Mouse (Mus musculus) spleen, adult 2 months (tissue): ENCODE data around the gene Fgf12. TPM values are rescaled to one million over a fixed set of nuclear protein-coding genes. Genes with fewer than 3 reads are reported as not detected.

ENCODE experiments used
- DNase-seq, 2 experiments: peaks; one replicate each; pipeline versions ENCODE4 v3.0.0 to v3.0.0-alpha.2; 2012 to 2021; ENCODE audit warnings: low spot score in 2 of 2, low read depth in 1 of 2
- H3K27ac ChIP-seq: fragments of 200-500 bp; 2 replicates; pipeline ENCODE4 v1.5.1; 2012; ENCODE audit warnings: low read length, inconsistent platforms; ENCODE audit not compliant: insufficient read depth
- H3K27me3 ChIP-seq: fragments of 200-500 bp; 2 replicates; pipeline ENCODE4 v1.6.1; 2012; ENCODE audit warnings: mild to moderate bottlenecking, moderate library complexity, low read length, inconsistent platforms; ENCODE audit not compliant: control insufficient read depth, insufficient read depth
- H3K36me3 ChIP-seq: fragments of 200-500 bp; 2 replicates; pipeline ENCODE4 v1.6.1; 2012; ENCODE audit warnings: mild to moderate bottlenecking, low read length, inconsistent platforms; ENCODE audit not compliant: control insufficient read depth, insufficient read depth
- H3K4me1 ChIP-seq: fragments of 200-500 bp; 2 replicates; pipeline ENCODE4 v1.6.1; 2011; ENCODE audit warnings: inconsistent platforms; ENCODE audit not compliant: control insufficient read depth, insufficient read depth, insufficient read length
- H3K4me3 ChIP-seq: fragments of 200-500 bp; 2 replicates; pipeline ENCODE4 v1.5.1; 2011; ENCODE audit warnings: mild to moderate bottlenecking, inconsistent platforms; ENCODE audit not compliant: insufficient read depth, insufficient read length; ENCODE audit errors: extremely low read depth
- CTCF ChIP-seq: fragments of 200-500 bp; IDR thresholded peaks from 2 replicates; pipeline ENCODE4 v1.5.1; 2011; ENCODE audit warnings: mild to moderate bottlenecking, inconsistent platforms; ENCODE audit not compliant: insufficient read depth, insufficient read length, insufficient replicate concordance; ENCODE audit errors: extremely low read depth
- POLR2A ChIP-seq: fragments of 200-500 bp; IDR thresholded peaks from 2 replicates; pipeline ENCODE4 v1.6.1; 2011; ENCODE audit warnings: low read depth, low read length, inconsistent platforms
- WGBS: fragments of 180-500 bp; shearing (Covaris S2); methylation state at CpG from one replicate; pipeline ENCODE4 v1.1.7; 2018; 5-methylcytosine and 5-hydroxymethylcytosine counted together
- polyA plus RNA-seq: library from polyadenylated mRNA; depleted of rRNA; stranded (reverse); fragments of >200 nt; gene quantifications from 2 replicates; pipeline ENCODE4 v1.2.3, GENCODE M21; 2012

Fgf12 gene
- polyA plus RNA-seq, 1 experiment: not detected

- Histone ChIP-seq H3K36me3 (no peaks in the 10 kb centered on the region), H3K4me1 (no peaks in the 10 kb centered on the region), H3K27me3 (no peaks in the 10 kb centered on the region), H3K27ac (no peak overlapping the region), H3K4me3 (no peak overlapping the region)
- TF ChIP-seq CTCF (no peak), POLR2A (no peak)
- DNase-seq: no peak
- 86% methylated on average over 3 of the region's 3 CpGs for WGBS
Measured at GRCm38 (mm10) chr16:28484920-28485319, 267.9 kb downstream of the Fgf12 start.

- TF ChIP-seq CTCF (no peak), POLR2A (no peak)
- Histone ChIP-seq H3K36me3 (no peaks in the 10 kb centered on the region), H3K27ac (no peak overlapping the region), H3K4me1 (no peaks in the 10 kb centered on the region), H3K4me3 (no peak overlapping the region), H3K27me3 (no peaks in the 10 kb centered on the region)
- WGBS: 86% methylated on average over 2 of the region's 2 CpGs
- DNase-seq: no peak
Measured at GRCm38 (mm10) chr16:28479022-28479421, 273.8 kb downstream of the Fgf12 start.

GRCm38 (mm10) chr16:28476651-28477050 is 276.2 kb downstream of the Fgf12 start:
- Histone ChIP-seq H3K36me3 (no peaks in the 10 kb centered on the region), H3K4me1 (no peaks in the 10 kb centered on the region), H3K27me3 (no peaks in the 10 kb centered on the region), H3K4me3 (no peak overlapping the region), H3K27ac (no peak overlapping the region)
- 96% methylated on average over 4 of the region's 4 CpGs for WGBS
- DNase-seq: no peak
- TF ChIP-seq CTCF (no peak), POLR2A (no peak)

GRCm38 (mm10) chr16:28475553-28475952 is 277.3 kb downstream of the Fgf12 start:
- 68% methylated on average over 1 of the region's 1 CpGs for WGBS

GRCm38 (mm10) chr16:28454821-28455220 is 298.0 kb downstream of the Fgf12 start:
- DNase-seq: no peak
- Histone ChIP-seq H3K27me3 (no peaks in the 10 kb centered on the region), H3K36me3 (no peaks in the 10 kb centered on the region), H3K4me1 (no peaks in the 10 kb centered on the region), H3K4me3 (no peak overlapping the region), H3K27ac (no peak overlapping the region)
- 77% methylated on average over 3 of the region's 3 CpGs for WGBS
- TF ChIP-seq CTCF (no peak), POLR2A (no peak)

More at GRCm38 (mm10) chr16:28475553-28475952, 277.3 kb downstream of the Fgf12 start:
- Histone ChIP-seq H3K36me3 (no peaks in the 10 kb centered on the region), H3K4me3 (no peak overlapping the region), H3K27me3 (no peaks in the 10 kb centered on the region), H3K27ac (no peak overlapping the region), H3K4me1 (no peaks in the 10 kb centered on the region)
- no peak for DNase-seq
- TF ChIP-seq POLR2A: no peak
- no peak for TF ChIP-seq CTCF

- no peaks in the 10 kb centered on the region; the same call in 1 of the 2 replicates for H3K4me1 ChIP-seq
- no peak overlapping the region for H3K4me3 ChIP-seq
- peaks cover 13% of the 10 kb centered on the region for H3K27me3 ChIP-seq
- no peak for TF ChIP-seq POLR2A
- no peak for TF ChIP-seq CTCF
- H3K27ac ChIP-seq: no peak overlapping the region
- 15% methylated on average over 4 of the region's 6 CpGs for WGBS
- no peak for DNase-seq
- no peaks in the 10 kb centered on the region for H3K36me3 ChIP-seq
Measured at GRCm38 (mm10) chr16:28447114-28447455, 305.8 kb downstream of the Fgf12 start.

- WGBS: 2% methylated on average over 81 of the region's 82 CpGs
- no peaks in the 10 kb centered on the region; the same call in 1 of the 2 replicates for H3K4me1 ChIP-seq
- TF ChIP-seq CTCF: no peak
- no peak for TF ChIP-seq POLR2A
- DNase-seq: no peak
- peaks cover 13% of the 10 kb centered on the region for H3K27me3 ChIP-seq
- no peak overlapping the region; the same call in 1 of the 2 replicates for H3K4me3 ChIP-seq
- no peak overlapping the region for H3K27ac ChIP-seq
- no peaks in the 10 kb centered on the region for H3K36me3 ChIP-seq
Measured at GRCm38 (mm10) chr16:28446334-28447113, 306.3 kb downstream of the Fgf12 start.
